Mouse (Mus musculus) heart, postnatal 25 days (tissue): Measurements from ENCODE around the gene Meox1. TPM values are rescaled to one million over a fixed set of nuclear protein-coding genes. Genes with fewer than 3 reads are reported as not detected.

ENCODE experiments used
- DNase-seq: peaks from one replicate; pipeline ENCODE4 v3.0.0; 2022; ENCODE audit warnings: low spot score
- intact Hi-C: fragments of 180-260 bp; cut with DNase I; formaldehyde crosslinking; loops from one replicate; pipeline ENCODE4 v1.15.1; 2025
- total RNA-seq, 2 experiments: library from RNA; stranded (reverse); gene quantifications; 2 replicates each; pipeline ENCODE4 v1.2.3; 2021

Gene Meox1
- total RNA-seq = 1 to 10 TPM; 7.8 to 9.9 TPM

- intact Hi-C loops = loop anchor here (5.0 kb wide), 1 partner anchor 62 kb away; no protein-coding TSS in a partner anchor
- no peak for DNase-seq
These were observed at the start of gene Meox1 for GRCm38 (mm10) chr11:101894204-101894603. Gene Meox1, minus strand, starts transcription at chr11:101894374.

DNA sequence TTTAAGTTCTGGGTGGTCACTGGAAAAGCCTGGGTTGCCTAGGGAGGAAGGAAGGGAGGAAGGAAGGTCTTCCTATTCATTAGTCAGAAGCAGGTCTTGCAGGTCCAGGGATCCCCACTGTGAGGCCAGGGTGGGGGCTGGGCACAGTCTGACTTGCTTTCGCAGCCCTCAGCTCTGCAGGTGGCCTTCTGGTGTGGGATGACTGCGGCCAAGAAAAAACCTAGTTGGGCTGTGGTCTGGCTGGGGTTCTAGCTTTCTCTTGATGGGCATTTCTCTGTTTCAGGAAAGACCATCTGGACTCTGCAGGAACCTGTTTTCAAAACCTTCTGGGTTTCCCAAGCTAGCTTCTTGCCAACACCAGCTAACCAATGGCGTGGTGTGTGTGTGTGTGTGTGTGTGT is 48.9 kb upstream of the Meox1 start:
- intact Hi-C loops = no loop called here

DNA sequence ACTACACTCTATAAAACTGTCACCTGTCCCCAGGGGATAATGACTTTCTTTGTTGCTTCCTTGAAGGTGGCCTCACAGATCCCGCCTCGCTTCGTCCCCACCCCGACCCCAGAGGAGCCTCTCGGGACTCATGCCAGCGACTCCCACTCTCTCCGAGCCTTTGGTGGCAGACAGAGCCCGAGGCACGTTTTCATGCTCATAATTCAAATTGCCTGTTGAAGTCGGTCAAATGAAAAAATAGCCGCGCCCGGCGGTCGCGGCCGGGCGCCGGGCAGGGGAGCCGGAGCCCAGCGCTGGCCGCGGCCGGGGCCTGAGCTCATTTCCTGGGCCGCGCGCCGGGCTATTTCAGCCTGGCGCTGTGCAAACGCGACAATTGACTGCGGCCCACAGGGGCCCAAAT is 42.9 kb upstream of the Meox1 start:
- no peak for DNase-seq
- intact Hi-C loops = no loop called here

More for the DNA sequence above, 48.9 kb upstream of the Meox1 start:
- no peak for DNase-seq

DNA sequence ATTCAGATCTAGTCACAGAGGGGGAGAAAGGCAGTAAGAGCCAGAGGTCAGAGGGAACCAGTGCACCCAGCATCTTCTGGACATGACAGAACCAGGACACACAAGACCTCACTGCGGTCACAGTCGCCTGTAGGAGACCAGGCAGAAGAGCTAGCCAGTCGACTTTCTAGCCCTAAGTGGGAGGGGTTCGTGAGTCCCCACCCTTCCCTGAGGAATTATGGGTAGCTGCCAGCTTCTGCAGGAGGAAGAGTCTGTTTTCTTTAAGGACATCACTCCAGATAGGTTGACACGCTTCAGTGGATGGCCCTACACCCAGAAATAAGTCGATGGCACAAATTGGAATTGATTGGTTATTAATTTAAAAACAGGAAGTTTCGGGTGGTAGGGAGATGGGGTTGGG is 42.2 kb upstream of the Meox1 start:
- intact Hi-C loops = no loop called here
- DNase-seq = no peak

GRCm38 (mm10) chr11:101935743-101936142 is 41.6 kb upstream of the Meox1 start:
- DNase-seq = no peak
- intact Hi-C loops = no loop called here

DNA sequence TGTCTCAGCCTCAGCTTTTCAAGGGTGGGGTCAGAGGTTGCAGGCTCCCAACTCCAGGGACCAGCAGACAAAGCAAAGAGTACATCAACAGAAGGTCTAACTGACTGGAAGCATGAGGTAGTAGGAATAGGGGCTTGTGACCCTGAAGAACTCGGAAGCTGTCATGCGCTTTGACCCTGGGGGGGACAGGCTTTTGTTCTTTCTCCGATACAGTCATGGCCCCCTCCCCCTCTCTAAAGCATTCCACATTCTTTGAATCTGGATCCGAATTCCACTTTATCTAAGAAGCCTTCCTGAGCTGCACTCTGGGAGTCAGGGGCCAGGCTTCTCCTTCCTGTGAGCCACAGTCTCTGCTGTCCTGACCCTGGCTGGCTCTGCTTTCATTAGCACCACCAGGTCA is 37.8 kb upstream of the Meox1 start:
- no peak for DNase-seq
- intact Hi-C loops = no loop called here

DNA sequence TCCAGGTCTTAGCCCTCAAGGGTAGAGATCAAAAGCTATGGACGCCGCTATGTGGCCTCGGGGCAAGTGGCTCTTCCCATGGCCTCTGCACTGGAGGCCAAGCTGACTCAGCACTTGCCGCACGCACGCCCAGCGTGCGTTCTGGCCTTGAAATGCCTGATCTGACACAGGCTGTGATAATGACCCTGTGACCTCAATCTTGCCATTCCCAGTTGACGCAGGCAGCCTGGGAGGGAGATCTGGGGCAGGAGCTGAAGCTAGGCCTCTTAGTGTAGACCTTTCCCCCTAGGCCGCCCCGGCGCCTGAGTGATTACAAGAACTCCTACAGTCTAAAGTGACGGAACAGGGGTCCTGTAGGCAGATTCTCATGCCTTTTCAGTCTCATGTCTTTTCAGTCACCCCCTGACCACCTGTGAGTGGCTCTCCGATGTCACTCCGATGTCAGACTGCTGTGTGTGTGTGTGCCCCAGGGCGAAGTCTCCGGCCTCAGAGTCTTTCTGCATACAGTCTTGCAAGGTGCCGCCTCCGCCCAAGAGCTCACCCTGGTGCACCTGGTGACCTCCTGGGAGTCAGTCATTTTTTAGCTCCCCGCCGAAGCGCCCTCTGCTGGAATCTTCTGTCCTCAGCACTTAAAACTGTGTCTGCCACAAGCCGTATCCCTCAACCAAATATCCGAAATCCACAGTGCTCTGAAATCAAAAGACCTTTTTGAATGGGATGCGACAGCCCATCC is 34.0 kb upstream of the Meox1 start:
- intact Hi-C loops = no loop called here
- no peak for DNase-seq

DNA sequence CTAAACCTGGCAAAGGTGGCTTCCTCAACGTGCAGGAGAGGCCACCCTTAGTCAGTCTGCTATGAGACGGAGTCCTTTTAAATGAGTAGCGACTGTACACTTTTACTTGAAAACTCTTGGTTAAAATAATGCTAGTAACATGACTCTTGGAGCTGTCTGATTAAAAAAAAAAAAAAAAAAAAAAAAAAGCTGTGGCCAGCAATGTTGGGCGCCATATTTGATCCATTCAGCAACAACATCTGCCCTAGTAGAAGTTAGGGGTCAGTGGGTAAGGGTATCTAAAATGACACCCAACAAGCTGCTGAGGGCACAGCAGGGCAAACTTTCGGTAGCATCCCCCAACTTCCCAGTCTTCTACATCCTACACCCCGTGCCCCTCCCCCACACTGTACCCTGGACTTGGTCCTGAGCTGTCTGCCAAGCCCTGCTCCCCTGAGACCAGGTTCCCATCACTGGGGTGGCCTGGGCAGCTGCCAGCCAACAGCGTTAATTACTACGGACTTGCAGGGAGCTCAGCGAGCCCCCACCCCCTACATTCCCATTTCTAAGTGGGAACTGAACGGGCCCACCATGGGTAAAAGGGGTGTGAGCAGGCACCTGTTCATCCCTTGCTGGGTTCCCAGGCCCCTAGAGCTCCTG is 32.9 kb upstream of the Meox1 start:
- no peak for DNase-seq
- intact Hi-C loops = no loop called here

- no peak for DNase-seq
- intact Hi-C loops = no loop called here
These were observed 31.5 kb upstream of the Meox1 start for GRCm38 (mm10) chr11:101925636-101926035.

DNA sequence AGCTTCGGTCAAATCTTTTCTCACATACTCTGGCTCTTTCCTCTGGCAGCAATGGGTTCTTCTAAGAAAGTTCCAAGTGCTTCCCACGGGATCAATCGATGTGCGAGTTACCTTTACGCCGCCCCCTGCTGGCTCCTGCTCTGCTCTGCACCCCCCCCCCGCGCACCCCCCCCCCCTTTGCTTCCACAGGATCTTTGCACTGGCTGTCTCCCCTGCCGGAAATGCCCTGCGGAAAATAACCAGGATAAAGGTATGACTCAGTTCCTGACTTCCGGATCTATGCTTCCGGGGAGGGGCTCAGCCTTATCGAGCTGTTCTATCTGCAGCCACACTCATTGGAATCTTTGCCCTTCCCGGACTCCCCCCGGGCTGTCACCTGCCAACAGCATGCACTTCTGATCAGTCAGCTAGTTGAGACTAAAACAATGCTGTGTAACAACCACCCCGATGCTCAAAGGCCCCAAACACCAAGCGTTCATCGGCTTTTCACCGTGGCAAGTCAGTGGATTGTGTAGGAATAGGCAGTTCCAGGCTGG is 30.3 kb upstream of the Meox1 start:
- no peak for DNase-seq
- intact Hi-C loops = no loop called here

GRCm38 (mm10) chr11:101923988-101924387 is 29.8 kb upstream of the Meox1 start:
- intact Hi-C loops = no loop called here
- no peak for DNase-seq

- intact Hi-C loops = no loop called here
- no peak for DNase-seq
These were observed 27.3 kb upstream of the Meox1 start for GRCm38 (mm10) chr11:101921361-101921952.

- intact Hi-C loops = loop anchor here (1.0 to 10.0 kb wide), 3 partner anchors 49 to 218 kb away; no protein-coding TSS in a partner anchor
These were observed 25.5 kb upstream of the Meox1 start for GRCm38 (mm10) chr11:101919660-101920059.

DNA sequence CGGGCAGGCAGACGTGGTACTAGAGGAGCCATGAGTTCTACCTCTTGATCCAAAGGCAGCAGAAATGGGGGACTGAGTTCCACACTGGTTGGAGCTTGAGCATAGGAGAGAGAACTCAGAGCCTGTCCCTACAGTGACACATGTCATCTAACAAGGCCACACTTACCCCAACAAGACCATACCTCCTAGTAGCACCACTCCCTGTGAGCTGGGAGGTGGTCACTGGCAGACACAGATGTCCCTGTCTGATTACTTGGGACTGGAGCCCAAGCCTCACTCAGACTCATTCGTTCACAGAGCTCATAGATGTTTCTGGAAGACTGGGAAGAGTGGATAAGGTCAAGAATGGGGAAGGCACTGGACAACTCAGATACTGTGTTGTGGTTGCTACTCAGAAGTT is 24.4 kb upstream of the Meox1 start:
- intact Hi-C loops = loop anchor here (1.0 to 10.0 kb wide), 3 partner anchors 50 to 219 kb away; no protein-coding TSS in a partner anchor

More at GRCm38 (mm10) chr11:101919660-101920059, 25.5 kb upstream of the Meox1 start:
- peak; percentile 45 for DNase-seq

GRCm38 (mm10) chr11:101916772-101917171 is 22.6 kb upstream of the Meox1 start:
- intact Hi-C loops = loop anchor here (5.0 to 10.0 kb wide), 2 partner anchors 138 to 221 kb away; no protein-coding TSS in a partner anchor
- no peak for DNase-seq

More for the DNA sequence above, 24.4 kb upstream of the Meox1 start:
- DNase-seq = no peak

DNA sequence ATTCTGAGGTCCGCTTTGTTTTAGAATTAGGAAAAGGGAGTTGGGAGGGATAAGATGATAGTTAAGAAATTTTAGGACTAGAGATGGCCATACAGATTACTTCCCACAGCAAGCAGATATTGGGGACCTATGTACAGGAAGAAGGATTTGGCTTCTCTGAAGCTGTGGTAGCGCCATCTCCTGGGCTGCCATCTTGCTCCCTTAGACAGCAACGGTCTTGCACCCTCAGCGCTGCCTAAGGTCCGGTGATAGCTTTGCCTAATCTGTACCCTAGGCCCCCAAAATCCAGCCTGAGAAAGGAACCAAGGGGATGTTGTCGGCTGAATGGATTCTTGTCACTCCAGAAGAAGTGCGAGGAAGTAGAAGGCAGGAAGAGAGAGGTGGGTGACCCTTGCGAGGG is 19.4 kb upstream of the Meox1 start:
- intact Hi-C loops = loop anchor here (10.0 kb wide), 1 partner anchor 141 kb away; no protein-coding TSS in a partner anchor
- DNase-seq = no peak

DNA sequence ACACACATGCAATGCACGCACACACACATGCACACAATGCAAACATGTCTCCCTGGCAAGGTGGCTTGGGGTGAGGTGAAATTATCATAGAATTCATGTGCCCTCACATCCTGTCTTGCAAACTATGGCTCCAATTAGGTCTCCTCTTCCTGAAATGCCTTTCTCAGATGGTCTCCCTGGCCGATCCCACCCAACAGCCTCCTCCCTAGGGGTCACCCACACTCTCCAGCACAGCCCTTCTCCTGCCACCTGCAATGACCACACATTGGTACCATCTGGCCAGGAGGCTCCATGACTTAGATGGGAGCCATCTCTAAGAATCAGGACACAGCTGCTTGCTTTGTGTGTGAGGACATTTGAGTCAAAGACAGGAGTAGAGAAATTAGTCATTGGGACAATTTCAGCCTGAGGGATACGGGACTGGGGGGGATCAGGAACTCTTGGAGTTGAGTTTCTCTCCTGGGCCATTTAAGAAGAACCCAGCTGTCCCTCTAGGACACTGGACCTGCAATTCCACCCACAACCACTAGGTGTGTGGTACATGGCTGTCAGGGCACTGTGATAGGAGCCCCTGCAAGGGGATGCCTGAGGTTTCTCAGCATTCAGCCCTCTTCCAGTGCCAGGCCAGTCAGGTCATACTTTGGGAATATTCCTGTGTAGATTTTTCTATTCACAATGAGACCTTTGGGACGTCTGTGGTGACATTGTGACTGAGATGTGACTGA is 17.8 kb upstream of the Meox1 start:
- no peak for DNase-seq
- intact Hi-C loops = loop anchor here (2.0 to 10.0 kb wide), 2 partner anchors 143 to 149 kb away; no protein-coding TSS in a partner anchor

GRCm38 (mm10) chr11:101910230-101910946 is 16.2 kb upstream of the Meox1 start:
- intact Hi-C loops = loop anchor here (1.0 to 10.0 kb wide), 3 partner anchors 97 to 148 kb away; no protein-coding TSS in a partner anchor
- DNase-seq = peak; percentile 56

DNA sequence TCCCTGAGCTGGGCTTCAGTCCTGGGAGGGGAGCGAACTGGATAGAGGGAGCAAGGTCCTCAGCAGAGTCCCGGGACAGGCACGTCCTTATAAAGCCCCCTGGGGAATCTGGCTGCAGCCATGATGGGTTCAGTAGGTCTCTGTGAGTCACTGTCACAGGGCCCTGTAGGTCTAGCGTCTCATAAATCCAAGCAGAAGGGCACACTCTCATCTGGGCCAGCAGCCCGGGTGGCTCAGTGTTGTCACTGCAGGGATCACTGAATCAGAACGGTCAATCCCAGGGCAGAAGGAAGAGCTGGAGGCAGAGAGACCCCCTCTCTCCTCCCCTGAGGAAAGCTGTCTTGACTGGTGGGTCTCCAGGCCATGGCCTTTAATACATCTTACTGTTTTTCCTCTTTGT is 14.6 kb upstream of the Meox1 start:
- DNase-seq = no peak
- intact Hi-C loops = no loop called here
